Mouse (Mus musculus): ENCODE data around the gene Hist1h2bn.

Gene Hist1h2bn

DNA sequence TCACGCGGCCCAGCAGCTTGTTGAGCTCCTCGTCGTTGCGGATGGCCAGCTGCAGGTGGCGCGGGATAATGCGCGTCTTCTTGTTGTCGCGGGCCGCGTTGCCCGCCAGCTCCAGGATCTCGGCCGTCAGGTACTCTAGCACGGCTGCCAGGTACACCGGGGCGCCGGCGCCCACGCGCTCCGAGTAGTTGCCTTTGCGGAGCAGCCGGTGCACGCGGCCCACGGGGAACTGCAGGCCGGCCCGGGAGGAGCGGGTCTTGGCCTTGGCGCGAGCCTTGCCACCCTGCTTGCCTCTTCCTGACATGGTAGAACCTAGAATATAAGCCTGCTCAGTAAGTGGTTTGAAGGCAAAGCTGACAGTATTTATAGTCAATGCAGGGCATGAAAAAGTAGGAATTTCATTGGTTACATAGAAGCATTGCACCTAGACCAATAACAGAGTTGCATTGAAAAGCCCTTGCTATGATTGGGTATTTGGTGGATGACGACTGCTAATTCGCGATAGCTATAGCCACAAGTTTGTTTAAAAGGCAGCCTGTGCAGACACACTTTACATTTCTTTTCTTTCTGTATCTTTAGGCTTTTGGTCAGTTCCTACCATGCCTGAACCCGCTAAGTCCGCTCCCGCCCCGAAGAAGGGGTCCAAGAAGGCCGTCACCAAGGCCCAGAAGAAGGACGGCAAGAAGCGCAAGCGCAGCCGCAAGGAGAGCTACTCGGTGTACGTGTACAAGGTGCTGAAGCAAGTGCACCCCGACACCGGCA, at the start of gene Hist1h2bn, which contains the start of gene Hist1h2ak:
Gene Hist1h2bn (plus strand): TSS at position 600 of the 762 bp plus-strand sequence.
Gene Hist1h2ak (minus strand): TSS at position 304 of the 762 bp plus-strand sequence.
- peak; percentile 77 for DNase-seq

DNA sequence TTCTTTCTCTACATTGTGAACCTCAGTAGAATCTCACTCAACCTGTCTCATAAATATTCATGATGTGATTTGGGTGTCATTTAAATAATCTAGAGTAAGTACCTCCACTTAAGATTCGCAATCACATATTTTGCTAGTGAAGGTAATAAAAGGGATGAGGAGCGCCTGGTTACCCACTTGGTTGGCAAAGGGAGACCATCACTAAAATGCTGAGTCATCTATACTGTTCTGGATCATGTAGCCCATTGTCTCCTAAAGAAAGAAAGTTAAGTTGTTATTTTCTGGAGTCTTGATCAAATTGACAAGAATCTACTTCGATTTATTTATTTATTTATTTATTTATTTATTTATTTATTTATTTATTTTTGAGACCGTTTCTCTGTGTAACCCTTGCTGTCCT, 47.3 kb upstream of the Hist1h2bn start:
- no peak for DNase-seq

DNA sequence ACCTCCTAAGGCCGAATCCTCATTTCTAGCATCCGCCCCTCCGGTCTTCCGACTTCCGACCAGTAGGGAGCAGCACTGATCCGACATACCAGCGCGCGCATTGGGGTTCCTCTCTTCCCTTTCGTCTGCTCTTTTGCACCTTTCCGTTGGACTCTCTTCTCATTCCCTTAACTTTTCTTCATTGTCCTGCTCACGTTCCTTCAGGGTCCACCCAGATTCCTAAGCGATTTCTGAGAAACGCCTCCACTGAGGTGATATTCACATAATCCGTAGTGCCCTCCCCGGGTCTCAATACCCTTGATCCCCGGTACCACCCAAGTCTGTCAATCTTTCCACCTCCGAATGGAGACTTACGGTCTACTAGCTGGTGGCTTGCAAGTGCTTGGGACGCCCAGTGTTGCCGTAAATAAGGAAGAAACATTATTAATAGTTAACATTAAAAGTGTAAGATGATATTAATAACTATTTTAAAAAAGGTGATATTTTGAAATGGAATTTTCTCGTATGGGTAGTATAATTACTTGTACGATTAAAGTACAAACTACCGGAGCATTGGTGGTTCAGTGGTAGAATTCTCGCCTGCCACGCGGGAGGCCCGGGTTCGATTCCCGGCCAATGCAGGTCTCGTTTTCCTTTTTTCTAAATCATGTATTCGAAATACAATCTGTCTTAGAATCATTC, 43.8 kb upstream of the Hist1h2bn start:
- DNase-seq = peak; percentile 92

GRCm38 (mm10) chr13:21710821-21711525, 43.0 kb upstream of the Hist1h2bn start:
- DNase-seq = peak; percentile 85

- DNase-seq = no peak
Observed at GRCm38 (mm10) chr13:21711698-21712097, 42.2 kb upstream of the Hist1h2bn start.

- DNase-seq = peak; percentile 70
Observed at GRCm38 (mm10) chr13:21714725-21715124, 39.2 kb upstream of the Hist1h2bn start.

- peak; percentile 9 for DNase-seq
Observed at GRCm38 (mm10) chr13:21715131-21715863, 38.6 kb upstream of the Hist1h2bn start.

GRCm38 (mm10) chr13:21715864-21716539, 37.9 kb upstream of the Hist1h2bn start, which contains the start of the genes Hist1h2bl and Hist1h2ai:
Hist1h2bl (minus strand) TSS chr13:21716143.
Hist1h2ai (plus strand) TSS chr13:21716422.
- DNase-seq = peak; percentile 88

DNA sequence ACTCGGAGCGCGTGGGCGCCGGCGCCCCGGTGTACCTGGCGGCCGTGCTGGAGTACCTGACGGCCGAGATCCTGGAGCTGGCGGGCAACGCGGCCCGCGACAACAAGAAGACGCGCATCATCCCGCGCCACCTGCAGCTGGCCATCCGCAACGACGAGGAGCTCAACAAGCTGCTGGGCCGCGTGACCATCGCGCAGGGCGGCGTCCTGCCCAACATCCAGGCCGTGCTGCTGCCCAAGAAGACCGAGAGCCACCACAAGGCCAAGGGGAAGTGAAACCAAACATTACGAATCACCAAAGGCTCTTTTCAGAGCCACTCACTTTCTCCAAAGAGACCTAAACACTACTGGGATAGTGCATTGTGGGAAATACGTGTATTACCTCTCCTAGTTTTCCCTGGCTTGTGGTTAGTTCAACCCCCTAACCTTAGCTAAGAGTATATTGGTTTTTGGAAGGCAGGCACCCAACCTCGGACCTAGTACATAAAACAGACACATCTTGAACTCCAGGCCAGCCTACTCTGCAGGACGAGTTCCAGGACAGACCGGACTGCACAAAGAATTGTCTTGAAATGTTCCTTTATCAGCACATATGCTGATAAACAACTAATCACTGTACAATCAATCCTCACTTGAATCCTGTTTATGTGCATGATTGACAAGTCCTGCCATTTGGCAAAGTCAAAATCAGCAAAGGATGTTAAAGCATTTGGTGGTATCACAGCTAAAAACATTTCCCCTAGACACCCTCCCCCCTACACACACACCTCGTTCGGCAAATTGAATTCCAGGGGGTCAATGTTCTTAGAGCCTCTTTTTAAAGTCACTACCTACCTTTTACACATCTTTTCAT, 37.2 kb upstream of the Hist1h2bn start:
- peak; percentile 29 for DNase-seq

DNA sequence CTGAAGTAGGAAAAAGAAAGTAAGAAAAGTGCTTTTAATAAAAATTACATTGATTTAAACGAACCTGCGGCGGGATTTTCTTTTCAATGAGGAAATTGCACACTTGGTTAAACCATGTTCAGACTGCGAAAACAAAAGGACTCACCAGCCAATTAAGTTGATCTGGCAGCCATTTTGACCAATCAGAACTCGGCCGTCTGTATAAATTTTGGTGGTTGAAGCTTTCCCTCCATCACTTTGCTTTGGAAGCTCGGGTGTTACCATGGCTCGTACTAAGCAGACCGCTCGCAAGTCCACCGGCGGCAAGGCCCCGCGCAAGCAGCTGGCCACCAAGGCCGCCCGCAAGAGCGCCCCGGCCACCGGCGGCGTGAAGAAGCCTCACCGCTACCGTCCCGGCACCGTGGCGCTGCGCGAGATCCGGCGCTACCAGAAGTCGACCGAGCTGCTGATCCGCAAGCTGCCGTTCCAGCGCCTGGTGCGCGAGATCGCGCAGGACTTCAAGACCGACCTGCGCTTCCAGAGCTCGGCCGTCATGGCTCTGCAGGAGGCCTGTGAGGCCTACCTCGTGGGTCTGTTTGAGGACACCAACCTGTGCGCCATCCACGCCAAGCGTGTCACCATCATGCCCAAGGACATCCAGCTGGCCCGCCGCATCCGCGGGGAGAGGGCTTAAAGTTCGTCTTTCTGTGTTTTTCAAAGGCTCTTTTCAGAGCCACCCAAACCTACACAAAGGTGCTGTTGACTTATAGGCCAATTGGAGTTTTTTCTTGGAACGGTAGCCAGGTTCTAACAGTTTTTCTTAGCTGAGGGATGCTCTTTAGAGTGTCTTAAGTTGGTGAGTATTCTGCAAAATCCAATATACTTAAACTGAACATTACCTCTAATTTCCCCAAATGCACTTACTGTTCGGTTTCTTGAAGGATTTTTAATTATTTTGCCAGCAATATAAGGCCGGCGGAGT, 36.2 kb upstream of the Hist1h2bn start, which contains the start of gene Hist1h3h:
Gene Hist1h3h (plus strand): TSS at position 263 of the 961 bp plus-strand sequence.
- peak; percentile 90 for DNase-seq

GRCm38 (mm10) chr13:21718381-21719080, 35.4 kb upstream of the Hist1h2bn start:
- DNase-seq = no peak

- peak; percentile 24 for DNase-seq
Observed at GRCm38 (mm10) chr13:21721107-21721756, 32.7 kb upstream of the Hist1h2bn start.

DNA sequence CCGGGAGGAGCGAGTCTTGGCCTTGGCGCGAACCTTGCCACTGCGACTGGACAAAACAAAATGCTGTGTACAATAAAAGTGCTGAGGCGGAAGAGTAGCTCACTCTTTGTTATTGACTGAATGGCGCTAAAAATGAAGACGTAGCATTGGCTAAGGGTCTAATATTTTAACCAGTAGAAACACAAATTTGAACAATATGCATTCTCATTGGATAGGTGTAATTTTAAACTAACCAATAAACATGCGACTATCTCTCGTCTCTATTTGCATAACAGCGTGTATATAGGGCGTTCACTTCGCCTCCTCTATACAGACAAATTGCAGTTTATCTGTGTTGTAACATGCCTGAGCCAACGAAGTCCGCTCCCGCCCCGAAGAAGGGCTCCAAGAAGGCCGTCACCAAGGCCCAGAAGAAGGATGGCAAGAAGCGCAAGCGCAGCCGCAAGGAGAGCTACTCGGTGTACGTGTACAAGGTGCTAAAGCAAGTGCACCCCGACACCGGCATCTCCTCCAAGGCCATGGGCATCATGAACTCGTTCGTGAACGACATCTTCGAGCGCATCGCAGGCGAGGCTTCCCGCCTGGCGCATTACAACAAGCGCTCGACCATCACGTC, 32.1 kb upstream of the Hist1h2bn start, which contains the start of gene Hist1h2bm:
Gene Hist1h2bm (plus strand): TSS at position 288 of the 616 bp plus-strand sequence.
- DNase-seq = peak; percentile 80

DNA sequence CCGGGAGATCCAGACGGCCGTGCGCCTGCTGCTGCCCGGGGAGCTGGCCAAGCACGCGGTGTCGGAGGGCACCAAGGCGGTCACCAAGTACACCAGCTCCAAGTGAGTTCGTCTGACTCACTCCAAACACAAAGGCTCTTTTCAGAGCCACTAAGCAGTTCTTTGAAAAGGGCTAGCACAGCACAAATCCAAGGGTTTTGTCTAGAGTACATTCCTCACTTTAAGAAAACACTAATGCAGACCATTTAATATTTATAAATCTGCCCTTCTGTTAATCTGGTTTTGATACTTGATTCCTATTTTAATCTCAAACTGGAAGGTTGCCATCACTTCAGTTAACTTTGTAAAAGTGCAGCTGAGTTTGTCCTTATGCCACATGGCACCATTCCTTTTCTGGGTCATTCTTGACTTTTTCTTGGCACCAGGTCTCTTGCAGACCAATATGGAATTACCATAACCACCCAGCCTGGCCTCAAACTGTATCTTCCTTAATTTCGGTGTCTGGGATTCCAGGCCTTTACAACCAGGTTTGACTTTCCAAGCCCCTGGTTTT, 31.5 kb upstream of the Hist1h2bn start:
- no peak for DNase-seq

GRCm38 (mm10) chr13:21722993-21723836, 30.7 kb upstream of the Hist1h2bn start:
- DNase-seq = peak; percentile 55

- DNase-seq = no peak
Observed at GRCm38 (mm10) chr13:21727948-21728572, 25.9 kb upstream of the Hist1h2bn start.

Measured in thymus, postnatal 14 days (tissue).